Mouse (Mus musculus) mouse embryonic stem cell (cell line): ENCODE measurements around the gene Crip2.

Experiments
- in situ Hi-C, 2 experiments: fragments of 300-500 bp; cut with MboI; formaldehyde crosslinking; loops; 1 replicate in 1 of 2; 3 replicates in 1 of 2; pipeline ENCODE4 v1.14.3; 2019 to 2020; ENCODE audit warnings: low sequenced_read_pairs in 2 of 2, low pct_unique_long_range_greater_than_20kb in 1 of 2, mixed read lengths in 1 of 2; ENCODE audit not compliant: unreplicated experiment in 1 of 2

The Crip2 gene

DNA sequence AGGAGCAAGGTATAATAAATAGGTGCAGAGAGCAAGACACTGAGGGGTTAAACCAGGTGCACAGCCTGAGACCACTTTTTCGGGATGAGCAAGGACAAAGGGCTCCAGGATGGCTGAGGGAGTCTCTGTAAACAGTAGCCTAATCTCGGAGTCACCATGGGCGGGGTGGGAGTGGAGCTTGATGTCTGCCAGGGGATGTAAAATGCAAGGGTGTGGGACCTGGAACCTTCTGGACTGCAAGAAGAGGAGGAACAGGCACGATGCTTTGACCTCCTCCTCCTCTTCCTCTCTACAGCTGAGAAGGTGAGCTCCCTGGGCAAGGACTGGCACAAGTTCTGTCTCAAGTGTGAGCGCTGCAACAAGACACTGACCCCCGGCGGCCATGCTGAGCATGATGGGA is 3.1 kb downstream of the Crip2 start:
- in situ Hi-C loops = no loop called here

DNA sequence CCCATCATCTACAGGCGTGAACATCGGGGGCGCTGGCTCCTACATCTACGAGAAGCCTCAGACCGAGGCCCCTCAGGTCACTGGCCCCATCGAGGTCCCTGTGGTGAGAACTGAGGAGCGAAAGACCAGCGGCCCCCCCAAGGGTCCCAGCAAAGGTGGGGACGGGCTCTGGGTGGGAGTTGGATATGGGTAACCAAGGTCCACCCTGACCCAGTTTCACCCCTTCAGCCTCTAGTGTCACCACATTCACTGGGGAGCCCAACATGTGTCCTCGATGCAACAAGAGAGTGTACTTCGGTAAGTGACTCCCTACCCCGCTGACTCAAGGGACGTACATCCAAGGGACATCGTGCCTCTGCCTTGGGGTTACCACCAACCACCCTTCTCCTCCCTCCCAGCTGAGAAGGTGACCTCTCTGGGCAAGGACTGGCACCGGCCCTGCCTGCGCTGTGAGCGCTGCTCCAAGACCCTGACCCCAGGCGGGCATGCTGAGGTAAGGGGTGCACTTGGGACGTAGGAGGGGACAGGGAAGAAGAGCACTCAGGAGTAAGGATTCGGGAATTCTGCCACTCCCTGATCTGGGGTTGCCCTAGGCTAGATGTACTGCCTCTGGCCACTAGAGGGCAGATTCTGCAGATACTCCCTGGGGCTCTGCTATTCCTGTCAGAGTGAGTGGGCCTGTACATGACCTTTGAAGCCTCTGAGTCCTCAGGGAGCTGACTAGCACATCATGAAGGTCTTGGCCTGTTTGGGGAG is 4.1 kb downstream of the Crip2 start:
- in situ Hi-C loops = no loop called here

DNA sequence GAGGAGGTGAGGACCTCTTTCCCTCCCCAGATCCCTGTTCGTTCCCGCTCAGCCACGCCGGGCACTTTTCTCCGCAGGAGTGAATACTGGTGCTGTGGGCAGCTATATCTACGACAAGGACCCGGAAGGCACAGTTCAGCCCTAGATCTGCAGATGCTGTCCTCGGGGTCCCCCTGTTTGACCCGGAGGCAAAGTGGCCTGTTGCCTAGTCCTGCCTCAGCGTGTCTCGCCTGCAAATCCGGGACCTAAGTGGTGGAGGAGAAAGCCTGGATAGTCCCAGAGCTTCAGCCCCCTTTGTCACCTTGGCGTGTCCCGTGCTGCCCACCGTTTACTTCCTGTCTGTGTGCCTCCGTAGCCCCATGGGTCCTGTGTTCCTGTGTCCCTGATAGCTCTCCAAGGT is 4.8 kb downstream of the Crip2 start:
- in situ Hi-C loops = no loop called here

DNA sequence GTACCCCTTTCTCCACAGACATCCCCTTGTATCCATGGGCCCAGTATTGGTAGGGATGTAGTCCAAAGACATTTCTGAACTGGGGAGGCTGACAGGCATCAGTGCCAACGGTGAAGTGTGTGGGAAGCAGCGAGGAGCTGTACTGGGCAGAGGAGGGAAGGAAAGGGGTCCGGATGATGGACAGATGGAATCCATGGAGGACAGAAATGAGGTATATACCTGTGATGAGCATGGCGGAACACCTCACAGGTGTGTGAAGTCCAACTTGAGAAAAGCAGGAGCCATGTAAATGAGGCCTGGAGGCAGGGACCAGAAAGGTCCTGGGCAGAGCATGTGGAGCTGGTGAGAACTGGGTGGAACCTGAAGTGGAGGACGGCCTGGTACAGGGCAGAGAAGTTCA is 5.6 kb downstream of the Crip2 start:
- in situ Hi-C loops = no loop called here

DNA sequence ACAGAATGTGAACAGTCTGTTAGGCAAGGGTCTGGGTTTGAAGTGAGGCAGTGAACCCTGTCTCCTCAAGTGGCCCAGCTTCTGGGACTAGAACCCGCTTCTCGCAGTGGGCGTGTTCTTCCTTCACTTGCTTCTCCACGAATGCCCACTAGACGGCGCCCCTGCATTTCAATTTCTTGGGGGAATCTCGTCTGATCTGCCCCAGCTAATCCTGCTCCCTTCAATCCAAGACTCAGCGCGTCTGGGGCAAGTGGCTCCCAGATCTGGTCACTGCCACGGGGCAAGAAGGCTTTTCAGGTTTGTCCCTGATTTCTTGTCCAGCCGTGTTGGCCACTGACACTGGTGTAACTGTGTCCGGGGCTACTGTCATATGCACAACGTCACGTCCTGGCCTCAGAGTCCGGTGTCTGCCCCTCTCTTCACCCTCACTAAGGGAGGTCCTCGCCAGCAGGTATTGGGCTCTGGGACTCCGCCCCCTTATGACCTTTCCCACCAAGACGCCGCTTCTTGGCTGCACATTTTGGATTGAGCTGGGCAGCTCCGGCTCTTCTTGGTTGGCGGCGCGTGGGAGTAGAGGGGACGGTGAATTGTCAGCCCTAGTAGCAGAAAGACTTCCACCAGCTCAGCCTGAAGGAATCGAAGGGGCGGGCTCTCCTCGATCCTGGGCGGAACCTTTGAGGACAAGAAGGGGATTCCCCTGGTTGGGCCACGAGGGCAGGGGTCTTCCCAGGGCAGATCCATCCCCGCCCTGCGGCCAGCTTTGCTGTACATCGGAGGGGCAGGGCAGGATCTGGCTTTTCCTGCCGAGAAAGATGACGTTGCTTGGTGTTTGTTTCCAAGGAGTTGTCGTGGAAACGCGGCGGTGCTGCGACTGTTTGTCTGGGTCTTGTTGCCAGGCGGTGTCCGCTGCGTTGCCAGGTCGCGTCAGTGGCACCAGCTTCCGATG is 6.3 kb downstream of the Crip2 start, which contains the start of gene Crip1:
TSS of gene Crip1 (plus strand) at position 205 of the 946 bp plus-strand sequence.
- in situ Hi-C loops = no loop called here

DNA sequence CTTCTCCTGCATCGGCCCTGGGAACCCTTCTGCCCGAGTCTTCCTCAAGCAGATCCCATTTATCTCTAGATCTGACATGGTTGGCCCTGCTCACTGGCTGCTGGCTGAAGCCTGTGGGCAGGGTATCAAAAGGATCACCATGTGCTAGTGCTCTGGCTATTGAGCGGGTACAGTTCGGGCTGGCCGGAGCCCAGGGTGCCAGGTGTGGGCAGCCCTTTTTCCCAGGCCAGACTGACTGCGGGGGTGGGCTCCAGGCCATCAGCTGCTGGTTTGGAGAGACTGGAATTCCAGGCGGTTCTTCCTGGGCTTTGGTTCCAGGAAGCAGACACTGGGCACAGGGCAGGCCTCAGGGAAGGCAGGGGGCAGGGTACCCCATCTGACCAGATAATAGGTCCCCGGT is 7.4 kb downstream of the Crip2 start:
- in situ Hi-C loops = no loop called here

DNA sequence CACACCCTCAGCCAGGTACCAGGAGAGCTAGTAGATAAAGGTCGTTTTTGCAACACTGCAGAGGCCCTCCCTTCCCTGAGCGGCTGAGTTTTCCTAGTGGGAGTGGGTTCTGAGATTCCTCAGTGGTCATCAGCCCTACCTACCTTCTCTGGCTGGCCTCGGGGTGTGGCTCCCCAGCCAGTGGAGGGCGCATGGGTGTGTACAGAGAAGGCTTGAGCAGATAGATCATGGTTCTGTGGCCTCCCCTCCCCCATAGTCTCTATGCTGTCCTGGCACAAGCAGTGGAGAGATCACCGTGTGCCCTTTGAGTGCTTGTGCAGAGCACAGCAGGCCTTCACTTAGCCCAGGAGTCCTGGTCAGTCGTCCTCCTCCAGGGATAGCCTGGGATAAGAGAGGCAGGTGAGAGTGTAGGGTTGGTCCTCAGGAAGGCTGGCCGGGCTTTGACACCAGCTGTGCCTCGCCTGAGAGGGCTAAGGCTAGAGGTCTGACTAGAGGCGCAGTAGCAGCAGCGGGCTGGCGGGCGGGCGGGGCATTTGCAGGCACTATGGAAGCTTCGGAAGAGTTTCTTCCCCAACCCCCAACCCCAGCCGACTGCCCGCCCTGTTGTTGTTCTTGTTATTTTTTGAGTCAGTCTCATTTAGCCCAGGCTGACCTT is 8.5 kb downstream of the Crip2 start:
- in situ Hi-C loops = no loop called here

DNA sequence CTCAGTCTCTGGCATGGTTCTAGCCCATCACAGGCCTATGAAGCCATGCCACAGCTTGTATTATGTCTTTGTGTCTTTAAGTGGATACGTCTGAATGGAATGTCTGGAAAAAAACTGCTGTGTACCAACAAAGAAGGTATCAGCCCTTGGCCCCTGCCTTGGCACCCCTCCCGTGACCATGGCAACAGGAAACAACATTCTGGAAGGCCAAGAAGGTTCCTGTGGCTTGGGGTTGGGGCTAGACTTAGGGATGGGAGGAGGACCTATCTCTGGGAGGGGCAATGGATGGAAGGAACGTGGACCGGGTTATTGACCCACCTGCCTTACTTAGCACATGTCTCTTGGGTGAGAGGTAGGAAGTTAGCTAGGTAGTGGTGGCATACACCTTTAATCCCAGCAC is 9.3 kb downstream of the Crip2 start:
- in situ Hi-C loops = no loop called here

DNA sequence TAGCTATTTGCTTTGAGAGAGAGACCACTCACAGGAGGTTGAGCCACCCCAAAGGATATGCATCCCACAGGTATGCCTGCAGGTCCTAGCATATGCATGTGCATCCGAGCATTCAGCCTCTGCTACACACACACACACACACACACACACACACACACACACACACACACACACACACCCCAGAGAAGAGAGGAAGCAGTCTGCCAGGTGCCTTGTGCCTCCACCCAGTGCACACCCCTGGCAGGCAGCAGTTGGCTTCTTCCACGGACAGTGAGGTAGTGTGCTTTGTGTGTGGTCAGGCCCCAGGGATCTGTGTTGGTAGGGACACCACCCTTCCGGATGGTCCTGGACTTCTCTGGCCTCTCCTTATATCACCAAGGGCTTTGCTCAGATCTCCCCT is 9.9 kb downstream of the Crip2 start:
- in situ Hi-C loops = no loop called here

DNA sequence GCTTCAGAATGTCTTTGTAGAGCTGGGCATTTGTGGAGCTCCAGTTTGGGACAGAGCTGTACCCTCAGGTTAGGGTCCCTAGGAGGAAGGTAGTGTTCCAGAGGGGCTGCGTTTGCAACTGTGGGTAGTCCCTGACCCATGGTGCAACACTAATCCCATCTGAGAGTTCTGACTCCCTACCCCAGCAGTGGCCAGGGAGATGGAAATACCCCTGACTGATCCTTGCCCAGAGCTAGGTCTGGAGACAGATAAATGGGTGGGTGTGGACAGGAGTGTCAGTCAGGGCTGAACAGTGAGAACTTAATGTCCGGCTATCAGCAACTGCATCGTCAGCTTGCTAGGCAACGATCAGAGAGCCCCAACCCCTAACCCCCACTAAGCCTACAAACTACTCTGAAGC is 10.6 kb downstream of the Crip2 start:
- in situ Hi-C loops = no loop called here

DNA sequence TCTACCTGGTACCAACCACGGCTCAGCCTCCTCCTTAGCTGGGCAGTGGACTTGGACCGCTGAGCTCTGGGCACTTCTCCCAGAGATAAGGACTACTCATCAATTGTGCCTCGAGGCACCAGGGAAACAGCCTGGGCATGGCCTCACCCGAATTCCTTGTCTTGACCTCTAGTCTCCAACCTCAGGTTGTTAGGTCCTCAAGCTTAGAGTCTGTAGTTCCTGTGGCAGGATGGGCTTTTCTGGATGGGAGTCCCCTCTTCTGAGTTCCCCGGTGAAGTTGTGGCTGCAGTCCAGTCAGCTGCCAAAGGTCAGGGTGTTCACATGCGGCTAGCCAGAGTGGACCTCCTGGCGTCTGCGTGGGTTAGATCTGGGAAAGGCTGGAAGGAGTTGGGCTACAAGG is 11.0 kb downstream of the Crip2 start:
- in situ Hi-C loops = no loop called here

DNA sequence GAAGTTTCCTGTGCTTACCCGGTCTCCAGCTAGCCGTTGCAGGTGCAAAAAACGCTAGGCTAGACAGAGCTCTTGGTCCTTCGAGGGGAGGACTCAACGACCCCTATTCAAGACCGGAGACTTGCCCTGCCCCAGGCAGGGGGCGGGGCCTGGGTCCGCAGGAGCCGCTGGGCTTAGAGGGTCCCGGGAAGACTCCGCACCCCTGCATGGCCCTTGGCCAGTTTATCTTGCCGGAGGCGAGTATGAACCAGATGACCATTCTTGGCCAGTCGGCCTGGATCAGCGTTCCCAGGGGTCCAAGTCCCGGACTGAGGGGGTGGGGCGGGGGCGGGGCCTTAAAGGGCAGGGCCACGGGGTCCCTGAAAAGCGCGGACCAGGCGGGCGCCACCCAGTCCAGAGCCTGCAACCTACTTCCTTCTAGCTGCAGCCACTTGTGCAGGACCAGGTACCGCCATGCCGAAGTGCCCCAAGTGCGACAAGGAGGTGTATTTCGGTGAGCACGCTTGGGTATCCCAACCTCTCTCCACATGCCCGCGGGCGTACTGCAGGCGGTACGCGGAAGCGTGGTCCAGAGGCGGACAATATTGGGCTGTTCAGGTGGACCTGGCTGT is 11.7 kb downstream of the Crip2 start:
- in situ Hi-C loops = no loop called here

DNA sequence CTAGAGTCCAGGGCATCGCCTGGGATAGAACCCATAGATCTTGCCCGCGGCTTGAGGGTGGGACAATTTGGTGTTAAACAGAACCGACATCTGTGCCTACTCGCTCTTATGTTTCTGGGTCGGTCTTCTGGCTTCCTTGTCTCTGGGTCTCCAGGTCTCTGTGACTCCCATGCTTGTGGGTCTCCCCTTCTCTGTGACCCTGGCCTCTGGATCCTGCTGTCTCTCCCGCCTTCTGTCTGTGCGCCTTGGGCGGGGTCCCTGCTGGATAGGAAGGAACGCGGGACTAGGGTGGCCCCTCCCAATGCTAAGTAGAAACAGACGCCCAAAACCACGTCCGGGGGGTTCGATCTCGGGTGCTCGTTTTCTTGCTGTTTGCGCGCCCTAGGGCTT is 12.2 kb downstream of the Crip2 start:
- in situ Hi-C loops = no loop called here

DNA sequence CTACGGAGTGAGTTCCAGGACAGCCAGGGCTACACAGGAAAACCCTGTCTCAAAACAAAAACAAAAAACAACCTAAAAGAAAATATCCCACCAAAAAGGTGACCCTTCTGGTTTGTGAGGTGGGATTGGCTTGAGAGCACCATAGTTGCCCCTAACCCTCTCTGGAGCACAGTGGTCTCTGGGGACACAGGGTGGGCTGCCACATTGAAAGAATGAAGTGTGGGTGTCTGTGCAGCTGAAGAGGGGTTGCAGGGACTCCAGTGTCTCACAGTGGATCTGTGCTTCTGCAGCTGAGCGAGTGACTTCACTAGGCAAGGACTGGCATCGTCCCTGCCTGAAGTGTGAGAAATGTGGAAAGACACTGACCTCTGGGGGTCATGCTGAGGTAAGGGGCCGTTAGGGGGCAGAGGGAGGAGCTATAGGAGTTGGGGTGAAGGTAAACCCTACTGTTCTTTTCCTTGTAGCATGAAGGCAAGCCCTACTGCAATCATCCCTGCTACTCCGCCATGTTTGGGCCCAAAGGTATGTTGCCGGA is 13.0 kb downstream of the Crip2 start:
- in situ Hi-C loops = no loop called here

DNA sequence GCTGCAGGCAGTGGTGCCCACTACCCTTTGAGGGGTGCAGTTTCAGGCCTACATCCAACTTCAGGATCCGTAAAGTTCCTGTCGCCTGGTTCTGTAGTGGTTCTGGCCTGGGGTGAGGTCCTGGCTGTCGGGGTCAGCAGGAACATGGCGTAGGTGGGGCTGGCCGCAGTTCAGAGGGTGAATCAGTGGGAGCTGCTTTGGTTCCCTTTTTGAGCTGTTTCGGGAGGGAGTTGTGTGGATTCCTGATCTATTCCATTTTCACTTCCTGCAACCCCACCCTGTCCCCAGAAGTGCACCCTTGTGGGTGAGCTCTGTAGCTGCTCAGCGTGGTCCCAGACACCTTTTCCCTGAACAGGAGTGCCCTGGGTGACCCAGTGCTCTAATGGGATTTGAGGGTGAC is 13.9 kb downstream of the Crip2 start:
- in situ Hi-C loops = no loop called here

DNA sequence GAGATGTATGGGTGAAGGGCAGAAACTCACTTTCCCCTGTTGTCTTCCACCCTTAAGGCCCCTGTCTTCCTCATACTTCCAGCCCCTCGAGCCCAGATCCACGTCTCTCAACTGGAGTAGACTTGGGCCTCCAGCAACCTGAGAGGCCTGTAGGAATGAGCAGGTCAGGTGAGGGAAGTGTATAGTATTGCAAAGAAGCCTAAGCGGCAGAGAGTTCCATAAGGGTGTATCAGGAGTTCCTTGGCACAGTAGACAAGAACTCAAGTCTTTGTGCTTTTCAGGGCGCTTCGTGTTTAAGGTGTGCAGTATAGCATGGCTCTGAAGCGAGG is 14.7 kb downstream of the Crip2 start:
- in situ Hi-C loops = no loop called here

DNA sequence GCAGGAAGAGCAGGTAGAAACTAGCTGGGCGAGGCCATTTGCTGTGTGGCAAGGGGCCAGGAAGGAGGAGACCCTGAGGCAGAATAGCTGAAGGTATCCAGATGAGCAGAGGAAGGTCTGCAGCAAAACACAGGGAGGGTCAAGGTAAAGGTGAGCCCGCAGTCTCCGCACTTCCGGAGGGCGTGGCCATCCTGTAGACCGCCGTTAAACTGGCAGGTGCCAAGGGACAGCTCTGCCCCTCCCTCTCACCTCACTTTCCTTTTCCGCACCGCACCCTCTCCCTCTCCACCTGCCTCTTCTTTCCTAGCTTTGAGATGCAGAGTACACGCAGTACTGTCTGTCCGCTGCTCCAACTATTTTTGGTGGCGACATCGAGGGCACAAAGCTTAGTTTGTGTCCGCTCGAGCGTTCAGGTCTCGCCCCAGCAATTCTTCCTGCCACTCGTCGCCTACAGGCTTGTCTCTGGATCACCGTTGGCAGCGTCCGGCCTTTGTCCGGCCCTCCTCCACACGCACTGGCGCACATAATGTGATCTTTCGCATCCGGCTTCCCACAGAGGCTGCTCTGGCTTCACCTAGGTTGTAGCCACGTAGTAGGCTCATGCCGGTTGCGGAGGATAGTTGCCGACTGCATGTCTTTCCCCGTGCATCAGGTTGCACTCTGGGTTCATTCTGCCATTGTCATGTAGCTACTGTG is 15.2 kb downstream of the Crip2 start:
- in situ Hi-C loops = no loop called here

DNA sequence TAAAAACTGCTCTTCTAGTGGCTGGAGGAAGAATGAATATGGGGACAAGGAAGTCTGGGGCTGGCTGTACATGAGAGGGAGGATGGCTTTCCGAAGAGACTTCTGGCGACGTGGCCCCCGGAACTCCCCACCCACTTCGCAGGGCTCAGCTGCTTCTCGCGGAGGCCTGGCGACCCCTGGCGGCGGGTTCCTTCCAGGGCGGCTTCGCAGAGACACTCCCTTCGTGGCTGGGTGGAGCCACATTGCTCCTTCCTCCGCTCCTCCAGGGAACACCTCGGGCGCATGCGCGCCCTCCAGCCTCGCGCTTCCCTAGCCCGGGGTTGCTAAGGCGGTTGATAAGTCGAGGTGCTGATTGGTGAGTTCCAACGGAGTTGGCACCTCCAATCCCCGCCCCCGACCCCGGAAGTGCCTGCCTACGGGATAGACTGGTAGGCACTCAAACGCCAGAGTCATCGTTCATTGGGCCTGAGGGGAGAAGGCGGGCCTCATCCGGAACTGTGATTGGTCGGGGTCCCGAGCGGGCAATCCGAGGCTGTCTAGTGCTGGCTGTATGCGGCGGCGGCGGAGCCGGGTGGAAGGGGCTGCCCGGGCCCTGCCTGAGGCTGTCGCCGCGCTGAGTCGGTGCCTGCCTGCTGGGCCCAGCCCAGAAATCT is 16.0 kb downstream of the Crip2 start, which contains the start of gene Tedc1:
TSS of gene Tedc1 (plus strand) at position 535 of the 653 bp plus-strand sequence.
- in situ Hi-C loops = no loop called here
